Mouse (Mus musculus) stomach, postnatal 0 days (tissue): Measurements from ENCODE around the gene Smpd4.
A peak's percentile ranks its signal among the peaks of the same experiment; 100 is the strongest.
"Not testable (repeated sequence)": the region's sequence is repeated elsewhere in the genome, so short reads cannot be mapped to it uniquely, and the experiment has no call there.

ENCODE experiments used
- CTCF ChIP-seq: IDR thresholded peaks from 2 replicates; pipeline ENCODE4 v1.5.1; 2016; ENCODE audit warnings: antibody characterized with exemption, low read depth, mild to moderate bottlenecking, moderate library complexity
- EP300 ChIP-seq: optimal IDR thresholded peaks from 2 replicates; pipeline ENCODE3; 2016; ENCODE audit warnings: antibody characterized with exemption

DNA sequence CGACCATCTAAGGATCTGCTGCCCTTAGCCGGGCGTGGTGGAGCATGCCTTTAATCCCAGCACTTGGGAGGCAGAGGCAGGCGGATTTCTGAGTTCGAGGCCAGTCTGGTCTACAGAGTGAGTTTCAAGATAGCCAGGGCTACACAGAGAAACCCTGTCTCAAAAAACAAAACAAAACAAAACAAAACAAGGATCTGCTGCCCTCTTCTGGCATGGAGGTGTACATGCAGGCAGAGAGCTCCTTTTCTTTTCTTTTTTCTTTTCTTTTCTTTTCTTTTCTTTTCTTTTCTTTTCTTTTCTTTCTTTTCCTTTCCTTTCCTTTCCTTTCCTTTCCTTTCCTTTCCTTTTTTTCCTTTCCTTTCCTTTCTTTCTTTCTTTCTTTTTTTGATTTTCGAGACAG lies 4.4 kb upstream of the Smpd4 start:
- TF ChIP-seq CTCF: peak; percentile 70
- not testable (repeated sequence) for TF ChIP-seq EP300
